ENCODE assay signal across 7 mouse cellular contexts in the genomic region with DNA sequence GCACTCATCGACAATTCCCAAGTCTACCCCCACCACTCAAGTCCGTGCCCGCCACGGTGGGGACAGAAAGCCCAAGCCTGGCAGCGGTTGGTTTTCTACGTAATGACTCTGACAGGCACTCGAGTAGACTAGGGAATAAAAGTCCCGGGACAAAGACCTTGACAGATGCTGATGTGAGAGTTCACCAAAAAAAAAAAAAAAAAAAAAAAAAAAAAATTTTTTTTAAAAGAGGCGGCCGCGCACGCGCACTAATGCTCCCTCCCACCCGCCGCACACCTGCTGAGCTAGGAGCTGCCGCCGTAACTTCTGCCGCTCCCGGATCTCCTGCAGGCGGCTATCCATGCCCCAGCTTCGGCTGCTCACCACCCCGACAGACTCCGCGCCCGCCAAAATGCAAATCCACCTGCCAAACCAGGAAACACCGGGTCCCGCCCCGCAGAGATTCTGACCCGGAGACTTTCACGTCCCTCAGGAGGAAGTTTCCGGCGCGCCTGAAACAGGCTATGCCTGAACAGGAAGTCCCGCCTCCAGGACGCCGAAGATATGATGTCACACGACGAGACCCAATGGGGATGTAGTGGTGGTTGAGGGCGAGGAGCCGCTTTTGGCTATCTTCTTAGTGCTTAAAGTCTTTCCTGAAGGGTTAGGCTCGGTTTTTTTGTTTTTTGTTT. TPM values are rescaled to one million over a fixed set of nuclear protein-coding genes. Genes with fewer than 3 reads are reported as not detected.
DNase-seq lines count a peak whose midpoint lies in the region; ATAC-seq lines count a peak whose summit lies in the region.

A gene (minus strand): TSS at position 623 of the 671 bp plus-strand sequence.

- H3K4me3 ChIP-seq in embryonic facial prominence, embryonic 12.5 days, result peak within 1 kb of the TSS; percentile 73
- peak within 1 kb of the TSS; percentile 54 for H3K4me3 ChIP-seq in limb, embryonic 11.5 days (ENCODE audit: low read depth, low read length)
- H3K4me3 ChIP-seq in midbrain, embryonic 14.5 days (replicated peaks; ENCODE audit: low read depth, low read length), result peak within 1 kb of the TSS; percentile 66

- H3K9ac ChIP-seq in embryonic facial prominence, embryonic 12.5 days, result peak within 1 kb of the TSS; percentile 60
- peak within 1 kb of the TSS; percentile 66 for H3K9ac ChIP-seq in limb, embryonic 11.5 days (ENCODE audit: low read length)
- H3K9ac ChIP-seq in midbrain, embryonic 14.5 days (replicated peaks; ENCODE audit: low read length), result peak within 1 kb of the TSS; percentile 68

- peaks cover 13% of the 10 kb centered on the region for H3K36me3 ChIP-seq in embryonic facial prominence, embryonic 12.5 days
- 0 out of 2 replicates have a peak, but pooled peaks cover 2% of the 10 kb centered on the region for H3K36me3 ChIP-seq in limb, embryonic 11.5 days (ENCODE audit: control insufficient read depth, insufficient read depth, low read length)
- H3K36me3 ChIP-seq in midbrain, embryonic 14.5 days (ENCODE audit: control insufficient read depth, insufficient read depth, low read length), result peaks cover 10% of the 10 kb centered on the region; the same call in 1 of the 2 replicates

- H3K4me1 ChIP-seq in embryonic facial prominence, embryonic 12.5 days, result peaks cover 12% of the 10 kb centered on the region
- H3K4me1 ChIP-seq in limb, embryonic 11.5 days (ENCODE audit: control insufficient read depth, insufficient read depth, low read length), result peaks cover 4% of the 10 kb centered on the region; the same call in 1 of the 2 replicates
- H3K4me1 ChIP-seq in midbrain, embryonic 14.5 days (ENCODE audit: control insufficient read depth, insufficient read depth, low read length), result peaks cover 6% of the 10 kb centered on the region

- H3K27me3 ChIP-seq in embryonic facial prominence, embryonic 12.5 days, result no peaks in the 10 kb centered on the region
- no peaks in the 10 kb centered on the region for H3K27me3 ChIP-seq in limb, embryonic 11.5 days (ENCODE audit: control insufficient read depth, insufficient read depth, low read length)
- no peaks in the 10 kb centered on the region for H3K27me3 ChIP-seq in midbrain, embryonic 14.5 days (ENCODE audit: control insufficient read depth, insufficient read depth, low read length)

- peak; percentile 96 for ATAC-seq in embryonic facial prominence, embryonic 12.5 days (ENCODE audit: insufficient number of reproducible peaks, insufficient read depth, low FRiP score, low TSS enrichment)
- peak; percentile 98 for ATAC-seq in limb, embryonic 11.5 days (ENCODE audit: insufficient number of reproducible peaks, low FRiP score, low TSS enrichment, low read depth)
- peak; percentile 99 for ATAC-seq in midbrain, embryonic 14.5 days (ENCODE audit: low FRiP score, low TSS enrichment)

- WGBS in embryonic facial prominence, embryonic 12.5 days, result under 1% methylated on average over 41 of the region's 41 CpGs
- under 1% methylated on average over 41 of the region's 41 CpGs for WGBS in limb, embryonic 11.5 days
- WGBS in midbrain, embryonic 14.5 days, result under 1% methylated on average over 41 of the region's 41 CpGs

- H3K9me3 ChIP-seq in embryonic facial prominence, embryonic 12.5 days, result no peaks in the 10 kb centered on the region
- no peaks in the 10 kb centered on the region for H3K9me3 ChIP-seq in limb, embryonic 11.5 days (ENCODE audit: control insufficient read depth, low read length)
- no peaks in the 10 kb centered on the region for H3K9me3 ChIP-seq in midbrain, embryonic 14.5 days (ENCODE audit: control insufficient read depth, low read length)

- peak; percentile 95 for DNase-seq in adrenal gland, postnatal 25 days
- DNase-seq in heart, adult 11 months, result peak; percentile 100
- DNase-seq in kidney, adult 18-20 months, result peak; percentile 95
- peak; percentile 98 for DNase-seq in limb, embryonic 11.5 days (ENCODE audit: low spot score)
- peak; percentile 99 for DNase-seq in midbrain, embryonic 14.5 days
- peak; percentile 90 to 91 for DNase-seq in spleen, adult 18-20 months

- peak within 1 kb of the TSS; percentile 67 for H3K4me2 ChIP-seq in embryonic facial prominence, embryonic 12.5 days (replicated peaks)
- H3K4me2 ChIP-seq in limb, embryonic 11.5 days (ENCODE audit: low read depth, severe bottlenecking), result peak within 1 kb of the TSS; percentile 50
- H3K4me2 ChIP-seq in midbrain, embryonic 14.5 days (ENCODE audit: low read length), result peak within 1 kb of the TSS; percentile 76

- peak within 1 kb of the TSS; percentile 85 for H3K27ac ChIP-seq in embryonic facial prominence, embryonic 12.5 days
- peak within 1 kb of the TSS; percentile 57; the same call in 1 of the 2 replicates for H3K27ac ChIP-seq in limb, embryonic 11.5 days (replicated peaks; ENCODE audit: low read depth, low read length)
- H3K27ac ChIP-seq in midbrain, embryonic 14.5 days (replicated peaks; ENCODE audit: low read depth, low read length), result peak within 1 kb of the TSS; percentile 86

RNA-seq across cellular contexts. Expression of the gene that starts here (rescaled TPM):
- 20.6 and 21.4 TPM in 2 replicates for total RNA-seq in adrenal gland, postnatal 25 days (2021)
- 33.8 and 35.9 TPM in 2 replicates for polyA plus RNA-seq in embryonic facial prominence, embryonic 12.5 days (2016; fragmentation: Nextera tagmentation; extraction: Ambion mirVana)
- 26.9 and 28.5 TPM in 2 replicates for polyA plus RNA-seq in limb, embryonic 11.5 days (2014; fragmentation: Nextera tagmentation; extraction: Ambion mirVana)
- 14.6 and 20.4 TPM in 2 replicates for polyA plus RNA-seq in midbrain, embryonic 14.5 days (2014; fragmentation: Nextera tagmentation; extraction: Ambion mirVana)

Comparison
In these comparisons a context has a peak if more than half of its experiments do, and no peak if none do; other contexts are left out.
1. Peak in every context shown above with its lines: DNase-seq, ATAC-seq, H3K4me3 ChIP-seq and H3K27ac ChIP-seq.